Mouse (Mus musculus) thymus, postnatal 14 days (tissue): ENCODE data around the gene Cdk9.

Experiments used
- DNase-seq: peaks from one replicate; pipeline ENCODE4 v3.0.0; 2021

Gene Cdk9

DNA sequence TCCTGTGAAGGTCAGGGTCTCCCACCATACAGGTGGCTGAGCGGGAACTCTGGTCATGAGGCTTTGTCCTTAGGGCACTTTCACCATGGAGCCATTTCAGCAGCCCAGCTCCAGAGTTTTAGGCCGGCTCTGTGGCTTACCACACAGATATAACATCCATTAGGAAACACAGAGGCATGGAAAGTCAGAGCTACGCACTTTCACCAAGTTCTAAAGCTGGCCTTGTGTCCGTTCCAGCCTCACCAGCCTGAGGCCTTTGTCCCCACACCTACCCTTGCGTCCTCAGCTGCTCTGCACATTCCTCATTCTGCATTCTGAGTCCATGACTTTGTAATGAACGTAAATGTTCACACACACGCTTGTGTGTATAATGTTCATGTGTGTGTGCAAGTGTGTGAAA, 7.9 kb downstream of the Cdk9 start:
- DNase-seq: no peak

DNA sequence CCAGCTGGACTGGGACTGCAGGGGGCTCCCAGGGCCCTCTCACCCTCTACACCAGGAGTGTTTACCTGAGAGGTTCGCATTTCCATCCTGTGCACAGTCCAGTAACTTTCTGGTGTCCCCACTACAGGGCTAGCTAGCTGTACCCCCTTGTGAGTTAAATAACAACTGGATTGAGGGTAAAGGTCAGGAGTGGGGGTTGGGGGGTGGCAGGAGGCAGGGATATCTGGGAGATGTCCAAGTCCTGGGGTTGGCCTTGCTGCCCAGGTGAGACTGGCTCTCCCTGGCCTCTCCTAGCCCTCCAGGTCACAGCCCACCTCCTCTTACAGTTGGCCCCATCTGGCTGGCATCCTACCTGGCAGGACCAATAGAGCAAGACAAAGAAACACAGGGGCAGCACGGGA, 8.9 kb downstream of the Cdk9 start, which contains the start of gene Fpgs:
Fpgs (minus strand) TSS at position 125 of the 401 bp plus-strand sequence.
- DNase-seq: no peak

DNA sequence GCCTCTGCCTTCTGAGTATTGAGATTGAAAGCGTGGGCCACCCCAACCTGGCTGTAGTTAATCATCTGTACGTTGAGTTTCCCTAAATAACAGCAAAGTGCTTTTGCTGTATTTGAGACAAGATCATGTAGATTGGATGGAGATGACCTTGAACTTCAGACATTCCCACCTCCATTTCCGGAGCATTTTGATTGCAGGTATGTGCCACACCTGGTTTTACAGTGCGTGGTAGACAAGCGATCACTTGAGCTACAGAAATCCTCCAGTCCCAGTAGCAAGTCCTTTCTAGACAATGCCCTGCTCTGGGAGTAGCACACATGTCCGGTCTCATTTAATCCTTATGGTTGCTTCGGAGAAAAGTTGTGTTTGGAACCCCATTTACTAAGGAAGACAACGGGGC, 9.8 kb downstream of the Cdk9 start:
- no peak for DNase-seq

- DNase-seq: no peak
Observed at GRCm38 (mm10) chr2:32700966-32701743, 11.7 kb downstream of the Cdk9 start.

GRCm38 (mm10) chr2:32699680-32700079, 13.2 kb downstream of the Cdk9 start:
- DNase-seq: no peak

GRCm38 (mm10) chr2:32694691-32695090, 18.2 kb downstream of the Cdk9 start:
- no peak for DNase-seq

DNA sequence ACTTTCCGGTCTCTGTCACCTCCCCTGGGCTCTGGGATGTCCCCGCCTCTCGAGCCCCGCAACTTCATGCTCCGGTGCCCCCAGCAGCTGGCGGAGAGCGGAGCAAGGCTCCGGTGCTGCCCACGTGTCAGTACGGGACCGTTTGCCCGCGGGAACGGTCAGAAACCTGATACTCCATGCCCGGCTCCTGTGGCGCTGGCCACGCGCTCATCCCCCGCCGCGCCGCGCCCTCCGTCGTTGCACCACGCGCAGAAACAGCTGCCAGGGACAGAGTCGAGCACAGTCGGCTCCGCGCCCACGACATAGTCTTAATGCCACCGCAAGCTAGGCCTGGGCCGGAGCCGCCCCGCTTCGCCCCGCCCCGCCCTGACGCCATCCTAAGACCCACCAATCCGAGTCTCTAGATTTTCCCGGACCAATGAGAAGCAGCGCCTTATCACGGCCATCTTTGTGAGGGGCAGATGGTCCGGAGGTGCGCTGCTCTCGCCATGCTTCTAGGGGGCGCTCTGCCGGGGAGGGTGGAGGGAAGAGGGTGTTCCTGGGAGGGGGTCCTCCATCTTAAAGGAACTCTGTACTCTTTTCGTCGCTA, 19.0 kb downstream of the Cdk9 start:
- DNase-seq: peak; percentile 97

GRCm38 (mm10) chr2:32693282-32693681, 19.6 kb downstream of the Cdk9 start:
- DNase-seq: no peak

GRCm38 (mm10) chr2:32692496-32692895, 20.4 kb downstream of the Cdk9 start:
- no peak for DNase-seq

DNA sequence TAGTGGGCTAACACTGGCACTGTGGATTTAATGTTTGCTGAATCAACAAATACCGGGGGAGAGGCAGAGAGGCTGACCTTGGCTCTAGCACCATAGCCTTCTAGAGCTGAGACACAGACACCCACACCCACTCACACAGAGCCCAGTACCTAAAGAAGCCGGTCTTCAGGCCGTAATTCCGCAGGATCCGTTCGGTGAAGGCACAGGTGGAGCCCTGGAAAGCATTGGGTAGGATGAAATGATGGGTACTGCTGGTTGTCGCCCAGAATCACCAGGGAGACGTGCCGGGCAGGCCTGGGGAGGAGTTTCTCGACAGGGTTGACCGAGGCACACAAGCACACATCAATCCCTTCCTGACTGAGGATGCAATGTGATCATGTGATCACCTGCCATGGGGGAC, 21.8 kb downstream of the Cdk9 start:
- no peak for DNase-seq

- DNase-seq: peak; percentile 92
Observed at GRCm38 (mm10) chr2:32689420-32689819, 23.5 kb downstream of the Cdk9 start.

- no peak for DNase-seq
Observed at GRCm38 (mm10) chr2:32687562-32687961, 25.3 kb downstream of the Cdk9 start.

DNA sequence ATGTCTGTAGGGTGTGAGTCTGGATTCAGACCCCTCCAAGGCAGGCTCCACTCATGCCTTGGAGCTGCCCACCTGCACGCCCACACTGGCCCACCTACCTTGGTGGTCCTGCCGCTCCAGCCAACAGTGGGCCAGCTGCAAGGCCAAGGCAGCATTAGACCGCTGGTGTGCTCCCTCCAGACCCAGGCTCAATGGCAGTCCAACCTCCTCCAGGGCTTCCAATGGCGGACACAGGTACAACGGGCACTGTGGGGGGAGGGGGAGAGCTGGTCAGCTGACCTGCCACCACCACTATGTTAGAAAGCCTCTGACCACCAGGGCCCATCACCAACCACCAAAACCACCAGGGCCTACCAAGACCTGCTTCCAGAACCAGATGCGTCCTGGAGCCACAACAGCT, 26.2 kb downstream of the Cdk9 start:
- DNase-seq: no peak

DNA sequence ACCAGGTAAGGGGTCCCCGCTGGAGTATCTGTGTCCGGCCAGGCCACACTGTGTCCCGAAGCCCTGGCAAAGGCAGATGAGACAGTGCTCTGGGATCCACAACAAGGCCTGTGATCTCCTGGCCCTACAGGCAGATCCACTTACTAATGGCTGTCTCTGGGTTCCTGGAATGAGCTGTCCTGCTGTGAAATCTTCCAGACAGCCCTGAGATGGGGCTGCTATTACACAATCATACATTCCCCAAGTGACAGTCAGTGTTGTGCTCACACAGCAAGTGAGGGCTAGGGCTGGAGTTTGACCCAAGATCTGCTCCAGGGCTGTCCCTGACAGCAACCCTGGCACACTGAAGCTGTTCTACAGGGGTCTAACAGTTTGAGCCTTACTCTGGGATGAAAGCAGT, 27.1 kb downstream of the Cdk9 start:
- DNase-seq: no peak

DNA sequence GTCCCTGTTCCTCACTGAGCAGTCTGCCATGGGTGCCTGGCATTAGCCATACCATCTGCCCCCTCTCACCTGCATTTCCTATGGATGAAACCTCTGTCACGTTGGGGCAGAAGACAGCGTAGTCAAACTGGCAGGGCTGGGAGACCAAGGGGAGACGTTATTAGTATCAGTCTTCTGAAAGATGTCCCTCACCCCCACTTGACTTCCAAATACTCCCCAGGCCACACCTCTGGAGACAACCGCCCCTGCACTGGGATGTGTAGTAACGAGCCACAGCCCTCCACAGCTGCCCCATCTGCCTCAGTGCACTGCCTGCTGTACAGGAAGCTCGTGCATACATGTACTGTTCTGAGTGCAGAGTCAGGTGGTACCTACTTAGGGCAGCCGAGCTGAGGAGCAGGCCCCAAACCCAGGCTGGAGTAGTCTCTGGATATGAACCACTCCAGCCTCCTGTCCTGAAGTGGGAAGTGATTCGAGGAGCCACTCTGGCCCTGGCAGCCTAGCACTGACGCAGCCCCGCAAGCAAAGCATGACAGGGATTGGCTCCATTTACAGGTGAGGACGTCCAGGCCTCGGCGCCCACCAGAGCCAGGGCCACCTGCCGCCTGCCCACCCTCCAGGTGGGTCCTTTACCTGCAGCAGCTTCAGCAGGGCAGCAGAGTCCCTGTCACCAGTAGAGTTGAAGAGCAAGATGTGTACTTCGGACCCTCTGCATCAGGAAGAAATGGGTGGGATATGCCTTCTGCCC, 28.0 kb downstream of the Cdk9 start:
- DNase-seq: no peak

DNA sequence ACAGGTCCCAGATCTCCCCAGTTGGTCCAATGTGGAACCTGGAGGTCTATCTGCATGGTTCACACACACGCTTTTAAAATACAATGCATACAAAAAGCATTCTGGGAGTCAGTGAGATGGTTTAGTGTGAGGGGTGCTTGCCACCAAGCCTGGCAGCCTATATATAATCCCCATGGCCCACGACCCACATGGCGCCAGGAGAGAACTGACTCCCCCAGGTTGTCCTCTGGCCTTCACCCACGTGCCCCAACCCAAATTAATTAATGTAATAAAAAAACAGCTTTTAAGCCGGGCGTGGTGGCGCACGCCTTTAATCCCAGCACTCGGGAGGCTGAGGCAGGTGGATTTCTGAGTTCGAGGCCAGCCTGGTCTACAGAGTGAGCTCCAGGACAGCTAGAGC, 29.2 kb downstream of the Cdk9 start:
- DNase-seq: no peak

DNA sequence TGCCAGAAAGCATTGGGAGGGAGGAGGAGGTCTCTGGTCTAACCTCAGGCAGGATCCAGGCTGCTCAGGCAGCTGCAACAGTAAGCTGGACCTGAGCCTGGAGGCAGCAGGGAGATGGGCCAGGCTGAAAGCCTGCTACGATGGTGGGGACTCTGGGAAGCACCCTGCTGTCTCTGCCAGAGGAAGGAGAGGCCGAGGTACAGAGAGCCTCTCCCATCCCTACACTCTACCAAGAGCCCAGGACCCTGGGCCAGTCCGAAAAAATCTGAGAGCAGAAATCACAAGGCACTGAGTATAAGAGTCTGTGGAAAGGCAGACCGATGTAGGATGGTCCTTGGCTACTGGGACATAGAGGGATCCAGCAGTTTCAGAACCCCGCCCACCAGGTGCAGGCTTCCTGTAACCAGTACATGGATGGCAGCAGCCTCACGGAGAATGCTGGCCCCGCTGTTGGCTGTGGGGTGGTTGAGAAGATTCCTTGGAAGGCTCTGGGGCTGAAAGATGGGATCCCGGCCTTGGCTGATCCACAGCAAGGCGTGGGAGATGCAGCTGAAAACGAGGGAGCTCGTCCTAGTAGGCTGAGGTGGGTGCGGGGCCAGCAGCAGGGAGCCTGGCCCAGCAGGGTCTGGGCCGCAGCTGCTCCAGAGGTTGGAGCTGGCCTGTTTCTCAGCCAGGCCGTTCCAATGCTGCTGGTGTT, 30.0 kb downstream of the Cdk9 start:
- DNase-seq: no peak

DNA sequence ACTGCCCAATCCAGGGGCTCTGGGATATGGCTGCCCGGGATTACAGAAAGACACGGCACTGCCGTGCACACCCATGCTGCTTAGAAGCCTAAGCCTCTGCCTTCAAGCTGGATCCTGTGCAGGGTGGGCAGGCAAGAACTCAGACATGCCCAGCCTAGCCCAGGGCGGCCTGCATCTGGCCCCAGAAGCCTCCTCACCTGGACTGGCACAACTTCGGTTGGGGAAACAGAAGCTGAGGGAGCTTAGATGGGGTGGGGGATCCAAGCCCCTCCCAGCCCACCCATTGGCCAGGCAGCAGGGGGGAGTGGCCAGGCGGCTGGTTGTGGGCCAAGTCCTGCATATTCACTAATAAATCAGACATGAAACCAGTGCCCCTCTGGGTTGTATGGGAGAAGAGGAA, 31.1 kb downstream of the Cdk9 start:
- DNase-seq: no peak

DNA sequence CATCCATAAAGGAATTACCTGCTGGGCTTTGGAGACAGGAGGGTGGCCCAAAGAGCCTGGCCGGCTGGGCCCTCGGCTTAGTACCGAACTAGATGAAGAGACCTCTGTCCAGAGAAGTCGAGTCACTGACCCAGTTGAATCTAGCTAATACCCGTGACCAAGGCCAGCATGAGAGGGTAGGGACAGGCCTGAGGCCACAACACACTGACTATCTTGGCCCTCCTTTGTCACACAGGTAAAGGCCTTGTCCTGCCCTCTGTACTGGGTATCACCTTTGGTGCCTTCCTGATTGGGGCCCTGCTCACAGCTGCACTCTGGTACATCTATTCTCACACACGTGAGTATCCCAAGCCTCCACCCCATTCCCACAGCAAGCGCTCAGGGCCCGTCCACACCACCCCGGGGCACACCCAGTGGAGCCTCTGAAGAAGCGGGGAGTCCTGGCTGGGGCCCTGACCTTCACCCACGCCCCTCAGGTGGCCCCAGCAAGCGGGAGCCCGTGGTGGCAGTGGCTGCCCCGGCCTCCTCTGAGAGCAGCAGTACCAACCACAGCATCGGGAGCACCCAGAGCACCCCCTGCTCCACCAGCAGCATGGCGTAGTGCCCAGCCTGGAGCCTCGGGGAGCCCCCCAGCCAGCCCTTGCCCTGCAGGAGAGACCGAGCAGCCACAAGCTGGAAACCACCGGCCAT, 31.8 kb downstream of the Cdk9 start:
- DNase-seq: no peak

- DNase-seq: no peak
Observed at GRCm38 (mm10) chr2:32680051-32680451, 32.8 kb downstream of the Cdk9 start.

DNA sequence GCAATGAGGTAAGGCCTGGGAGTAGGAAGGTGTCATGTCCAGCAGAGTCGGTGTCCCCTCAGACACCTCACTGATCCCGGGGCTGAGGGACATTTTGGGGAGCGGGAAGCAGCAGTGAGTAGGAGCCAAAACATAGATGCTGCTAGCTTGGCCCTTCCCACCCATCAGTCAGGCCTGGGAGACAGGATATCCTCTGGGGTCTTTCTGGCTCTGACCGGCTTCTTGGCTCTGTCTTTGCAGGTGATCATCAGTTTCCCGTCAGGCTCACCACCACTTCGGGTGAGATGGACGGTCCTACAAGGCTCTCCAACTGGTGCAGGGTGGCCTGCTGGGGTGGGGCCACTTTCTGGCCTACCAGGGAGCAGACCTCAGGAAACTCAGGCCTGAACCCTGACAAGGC, 35.2 kb downstream of the Cdk9 start:
- DNase-seq: no peak

DNA sequence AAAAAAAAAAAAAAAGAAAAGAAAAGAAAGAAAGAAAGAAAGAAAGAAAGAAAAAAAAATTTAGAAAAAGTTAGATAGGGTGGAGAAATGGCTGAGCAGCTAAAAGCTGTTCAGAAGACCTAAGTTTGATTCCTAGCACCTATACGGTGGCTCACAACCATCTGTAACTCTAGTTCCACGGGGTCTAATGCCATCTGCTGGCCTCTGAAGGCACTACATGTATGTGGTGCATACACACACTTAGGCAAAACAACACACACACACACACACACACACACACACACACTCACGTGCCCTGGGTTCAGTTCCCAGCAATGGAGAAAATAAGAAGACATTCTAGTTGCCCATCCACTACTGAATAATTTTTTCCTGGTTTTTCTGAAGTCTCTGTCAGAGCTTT, 36.1 kb downstream of the Cdk9 start:
- no peak for DNase-seq
